Mouse (Mus musculus): ENCODE data around the gene Hip1. TPM values are rescaled to one million over a fixed set of nuclear protein-coding genes. Genes with fewer than 3 reads are reported as not detected.

Gene Hip1
- polyA plus RNA-seq (2014; fragmentation: Illumina TruSeq; extraction: RNeasy Lipid Tissue Mini Kit (QIAGEN cat#74804); ENCODE audit: low read depth, low replicate concordance): 21.3 TPM

DNA sequence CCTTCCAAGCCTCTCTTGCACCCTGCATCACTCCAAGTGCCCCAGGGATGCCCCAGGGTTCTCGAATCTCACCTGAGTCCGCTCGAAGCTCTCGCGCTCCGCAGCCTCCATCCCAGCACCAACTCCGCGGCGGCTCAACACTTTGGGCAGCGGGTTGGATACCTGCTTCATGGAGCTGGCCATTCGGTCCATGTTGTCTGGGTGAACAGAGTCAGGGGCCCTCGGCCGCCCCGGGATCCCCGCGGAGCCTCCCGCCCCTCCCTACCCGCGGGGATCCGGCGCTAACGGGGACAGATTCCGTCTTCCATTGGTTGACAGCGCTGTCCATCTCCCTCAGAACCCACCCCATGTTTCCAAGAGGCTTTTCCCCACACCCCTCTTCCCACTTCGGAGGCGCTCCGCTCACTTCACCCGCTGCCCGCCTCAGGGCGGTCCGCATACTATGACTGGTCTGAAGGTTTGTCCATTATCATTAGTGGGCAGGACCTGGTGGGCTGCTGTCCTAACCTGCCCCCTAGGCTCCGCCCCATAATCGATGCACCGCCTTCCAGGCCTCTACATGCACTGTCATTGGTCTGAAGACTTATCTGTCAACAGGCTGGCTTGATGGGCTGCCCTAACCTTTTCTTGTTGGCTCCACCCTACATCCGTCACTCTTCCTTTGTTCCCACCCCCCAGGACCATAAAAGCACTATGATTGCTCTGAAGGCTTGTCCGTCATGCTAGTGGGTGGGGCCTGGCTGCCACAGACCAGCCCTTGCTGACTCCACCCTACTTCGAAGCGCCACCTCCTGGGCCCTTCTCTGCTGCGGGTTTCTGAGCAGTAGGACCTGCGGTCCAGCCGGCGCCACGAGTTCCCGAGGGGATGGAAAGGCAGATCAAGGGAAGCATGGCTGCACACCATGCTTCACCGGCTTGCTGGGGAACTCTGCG, at the start of gene Hip1:
Gene Hip1, minus strand, starts transcription at position 256 of the 933 bp plus-strand sequence.

DNA sequence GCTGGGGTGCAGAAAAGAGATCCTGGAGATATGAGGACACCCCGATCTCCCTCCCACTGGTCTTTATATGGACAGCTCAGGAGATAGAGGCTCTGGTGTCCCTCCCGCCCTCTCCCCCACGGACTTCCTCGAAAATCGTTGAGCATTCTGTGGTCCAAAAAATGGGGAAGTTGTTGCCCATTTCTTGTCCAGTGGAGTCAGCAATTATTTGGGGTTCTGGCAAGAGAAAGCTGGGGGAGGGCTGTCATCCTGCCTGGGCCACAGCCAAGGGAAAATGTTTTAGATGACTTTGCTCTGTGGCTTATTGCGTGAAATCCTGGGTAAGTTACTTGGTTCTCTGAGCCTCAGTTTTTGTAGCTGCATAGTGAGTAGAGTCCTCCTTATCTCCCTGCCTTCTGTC, 28.1 kb upstream of the Hip1 start, which contains the start of gene Ccl24:
Gene Ccl24, minus strand, starts transcription at position 44 of the 400 bp plus-strand sequence.

DNA sequence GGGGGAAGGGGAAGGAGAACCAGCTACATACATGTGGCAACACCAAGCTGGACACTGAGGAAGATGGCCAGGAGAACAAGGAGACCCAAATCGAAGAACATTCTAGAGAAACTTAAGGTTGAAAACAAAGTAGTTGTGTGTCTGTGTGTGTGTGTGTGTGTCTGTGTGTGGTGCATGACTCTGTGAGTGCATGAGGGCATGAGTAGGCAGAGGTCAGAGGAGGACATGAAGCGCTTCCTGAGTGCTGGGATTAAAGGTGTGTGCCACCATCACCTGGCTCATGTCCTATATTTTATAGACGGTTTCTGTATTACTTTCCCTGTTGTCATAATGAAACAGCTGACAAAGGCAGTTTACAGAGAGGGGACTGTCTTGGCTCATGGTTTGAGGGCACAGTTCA, 18.5 kb upstream of the Hip1 start, which contains the start of gene Ccl26:
Gene Ccl26, minus strand, starts transcription at position 101 of the 400 bp plus-strand sequence.

DNA sequence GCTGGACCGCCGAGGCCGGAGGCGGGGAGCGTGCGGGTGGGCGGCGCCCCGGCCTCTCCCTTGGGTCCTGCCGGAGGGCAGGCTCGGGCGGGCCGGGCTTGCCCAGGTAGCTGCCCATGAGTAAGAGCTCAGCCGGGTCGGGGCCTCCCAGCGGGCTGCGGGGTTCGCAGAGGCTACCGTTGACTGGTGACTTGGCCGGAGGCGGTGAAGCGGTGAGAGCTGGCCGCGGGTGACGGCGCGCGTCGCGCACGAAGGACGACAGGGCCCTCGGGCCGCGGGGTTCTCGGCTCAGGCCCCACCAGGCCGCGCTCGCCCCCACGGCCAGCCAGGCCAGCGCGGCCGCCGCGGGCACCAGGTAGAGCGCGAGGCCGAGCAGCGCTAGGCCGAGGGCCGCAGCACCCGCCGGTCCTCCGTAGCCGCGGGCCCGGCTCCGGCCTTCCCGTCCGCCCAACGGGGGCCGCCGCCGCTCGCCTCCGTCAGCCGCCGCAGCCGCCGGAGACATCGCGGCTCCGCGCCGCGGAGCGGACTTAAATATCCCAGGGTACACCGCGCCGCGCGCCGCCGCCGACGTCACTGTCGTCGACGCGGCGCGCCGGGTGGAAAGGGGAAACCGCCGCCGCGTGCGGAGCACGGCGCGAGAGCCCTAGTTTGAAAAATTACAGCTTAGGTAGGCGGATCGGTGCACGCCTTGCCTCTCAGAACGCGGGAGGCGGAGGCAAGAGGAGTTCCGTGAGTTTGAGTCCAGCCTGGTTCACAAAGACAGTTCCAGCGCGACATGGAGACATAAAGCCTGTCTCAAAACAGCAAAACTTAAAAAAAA, 150.7 kb downstream of the Hip1 start, which contains the start of gene Pom121:
Gene Pom121, minus strand, starts transcription at position 543 of the 820 bp plus-strand sequence.

DNA sequence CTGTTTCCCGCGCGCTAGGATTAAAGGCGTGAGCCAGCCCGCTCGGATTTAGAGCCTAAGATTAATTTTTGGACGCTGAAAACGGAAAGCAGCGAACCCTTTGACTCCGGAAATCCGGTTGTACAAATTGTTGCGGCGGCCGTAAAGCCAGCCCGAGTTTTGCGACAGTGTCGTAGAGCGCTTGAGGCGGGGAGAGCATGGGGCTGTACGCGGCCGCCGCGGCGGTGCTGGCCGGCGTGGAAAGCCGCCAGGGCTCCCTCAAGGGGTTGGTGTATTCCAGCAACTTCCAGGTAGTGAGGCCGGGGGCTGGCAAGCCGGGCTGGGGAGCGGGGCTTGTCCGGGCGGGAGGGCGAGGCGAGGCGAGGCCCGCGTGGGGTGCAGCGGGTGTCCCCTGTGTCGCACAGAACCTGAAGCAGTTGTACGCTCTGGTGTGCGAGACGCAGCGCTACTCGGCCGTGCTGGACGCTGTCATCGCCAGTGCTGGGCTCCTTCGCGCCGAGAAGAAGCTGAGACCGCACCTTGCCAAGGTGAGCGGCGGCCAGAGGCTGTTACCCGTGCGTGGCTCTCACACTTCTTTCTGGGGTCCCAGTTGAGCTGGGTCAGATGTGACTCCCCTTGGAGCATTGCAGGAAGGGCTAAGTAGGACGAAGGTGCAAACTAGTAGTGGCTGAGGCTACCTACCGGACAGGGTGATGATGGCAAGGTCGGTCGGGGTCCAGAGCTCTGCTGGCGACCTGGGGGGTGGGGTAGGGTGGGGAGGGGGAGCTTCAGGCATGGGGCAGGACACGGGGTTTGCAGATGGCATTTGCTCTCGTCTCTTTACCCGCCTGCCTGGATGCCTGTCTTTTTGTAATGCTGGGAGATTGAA, 174.9 kb downstream of the Hip1 start, which contains the start of gene Nsun5:
Gene Nsun5, plus strand, starts transcription at position 167 of the 868 bp plus-strand sequence.

Other genes starting within 250 kb of the Hip1 start
- gene Fkbp6, start 195.1 kb downstream of the Hip1 start, polyA plus RNA-seq (2014; fragmentation: Illumina TruSeq; extraction: RNeasy Lipid Tissue Mini Kit (QIAGEN cat#74804); ENCODE audit: low read depth, low replicate concordance): not detected
- not detected for gene Trim50, start 191.8 kb downstream of the Hip1 start, polyA plus RNA-seq (2014; fragmentation: Illumina TruSeq; extraction: RNeasy Lipid Tissue Mini Kit (QIAGEN cat#74804); ENCODE audit: low read depth, low replicate concordance)
- 18.7 TPM for gene Nsun5, start 175.2 kb downstream of the Hip1 start, polyA plus RNA-seq (2014; fragmentation: Illumina TruSeq; extraction: RNeasy Lipid Tissue Mini Kit (QIAGEN cat#74804); ENCODE audit: low read depth, low replicate concordance)
- gene Pom121, start 150.6 kb downstream of the Hip1 start, polyA plus RNA-seq (2014; fragmentation: Illumina TruSeq; extraction: RNeasy Lipid Tissue Mini Kit (QIAGEN cat#74804); ENCODE audit: low read depth, low replicate concordance): 10.7 TPM
- gene Ccl26, start 18.4 kb upstream of the Hip1 start, polyA plus RNA-seq (2014; fragmentation: Illumina TruSeq; extraction: RNeasy Lipid Tissue Mini Kit (QIAGEN cat#74804); ENCODE audit: low read depth, low replicate concordance): not detected
- gene Ccl24, start 27.9 kb upstream of the Hip1 start, polyA plus RNA-seq (2014; fragmentation: Illumina TruSeq; extraction: RNeasy Lipid Tissue Mini Kit (QIAGEN cat#74804); ENCODE audit: low read depth, low replicate concordance): 3.9 TPM
- 12.3 TPM for gene Rhbdd2, start 87.5 kb upstream of the Hip1 start, polyA plus RNA-seq (2014; fragmentation: Illumina TruSeq; extraction: RNeasy Lipid Tissue Mini Kit (QIAGEN cat#74804); ENCODE audit: low read depth, low replicate concordance)
- 41.4 TPM for gene Por, start 124.9 kb upstream of the Hip1 start, polyA plus RNA-seq (2014; fragmentation: Illumina TruSeq; extraction: RNeasy Lipid Tissue Mini Kit (QIAGEN cat#74804); ENCODE audit: low read depth, low replicate concordance)
- 18.0 TPM for gene Tmem120a, start 199.3 kb upstream of the Hip1 start, polyA plus RNA-seq (2014; fragmentation: Illumina TruSeq; extraction: RNeasy Lipid Tissue Mini Kit (QIAGEN cat#74804); ENCODE audit: low read depth, low replicate concordance)
- gene Styxl1, start 233.3 kb upstream of the Hip1 start, polyA plus RNA-seq (2014; fragmentation: Illumina TruSeq; extraction: RNeasy Lipid Tissue Mini Kit (QIAGEN cat#74804); ENCODE audit: low read depth, low replicate concordance): not detected
- 1,891 TPM for gene Mdh2, start 233.4 kb upstream of the Hip1 start, polyA plus RNA-seq (2014; fragmentation: Illumina TruSeq; extraction: RNeasy Lipid Tissue Mini Kit (QIAGEN cat#74804); ENCODE audit: low read depth, low replicate concordance)